Mouse (Mus musculus): ENCODE measurements around the gene Trim71.

Trim71 gene

GRCm38 (mm10) chr9:114560141-114560540 lies 4.0 kb downstream of the Trim71 start:
- DNase-seq (ENCODE audit: inconsistent age in 2 of 2, low spot score in 1 of 2), result no peak

- DNase-seq (ENCODE audit: inconsistent age in 2 of 2, low spot score in 1 of 2), result no peak
Measured at GRCm38 (mm10) chr9:114557086-114557485, 7.1 kb downstream of the Trim71 start.

GRCm38 (mm10) chr9:114556276-114556855 lies 7.8 kb downstream of the Trim71 start:
- DNase-seq (ENCODE audit: inconsistent age in 2 of 2, low spot score in 1 of 2), result no peak

GRCm38 (mm10) chr9:114554355-114554979 lies 9.7 kb downstream of the Trim71 start:
- DNase-seq (ENCODE audit: inconsistent age in 2 of 2, low spot score in 1 of 2), result no peak

GRCm38 (mm10) chr9:114553828-114554227 lies 10.3 kb downstream of the Trim71 start:
- DNase-seq (ENCODE audit: inconsistent age in 2 of 2, low spot score in 1 of 2), result no peak

GRCm38 (mm10) chr9:114550033-114550432 lies 14.1 kb downstream of the Trim71 start:
- no peak for DNase-seq (ENCODE audit: inconsistent age in 2 of 2, low spot score in 1 of 2)

GRCm38 (mm10) chr9:114549117-114549516 lies 15.1 kb downstream of the Trim71 start:
- no peak for DNase-seq (ENCODE audit: inconsistent age in 2 of 2, low spot score in 1 of 2)

GRCm38 (mm10) chr9:114548496-114548895 lies 15.7 kb downstream of the Trim71 start:
- DNase-seq (ENCODE audit: inconsistent age in 2 of 2, low spot score in 1 of 2), result peak in 1 of 2 experiments; percentile 34

- no peak for DNase-seq (ENCODE audit: inconsistent age in 2 of 2, low spot score in 1 of 2)
Measured at GRCm38 (mm10) chr9:114547643-114548077, 16.5 kb downstream of the Trim71 start.

- no peak for DNase-seq (ENCODE audit: inconsistent age in 2 of 2, low spot score in 1 of 2)
Measured at GRCm38 (mm10) chr9:114546765-114547164, 17.4 kb downstream of the Trim71 start.

- no peak for DNase-seq (ENCODE audit: inconsistent age in 2 of 2, low spot score in 1 of 2)
Measured at GRCm38 (mm10) chr9:114544754-114545393, 19.3 kb downstream of the Trim71 start.

- DNase-seq (ENCODE audit: inconsistent age in 2 of 2, low spot score in 1 of 2), result no peak
Measured at GRCm38 (mm10) chr9:114543882-114544753, 20.1 kb downstream of the Trim71 start.

- DNase-seq (ENCODE audit: inconsistent age in 2 of 2, low spot score in 1 of 2), result peak; percentile 8 to 27
Measured at GRCm38 (mm10) chr9:114541279-114541741, 22.9 kb downstream of the Trim71 start.

- DNase-seq (ENCODE audit: inconsistent age in 2 of 2, low spot score in 1 of 2), result peak in 1 of 2 experiments; percentile 26
Measured at GRCm38 (mm10) chr9:114538996-114539563, 25.1 kb downstream of the Trim71 start.

- DNase-seq (ENCODE audit: inconsistent age in 2 of 2, low spot score in 1 of 2), result no peak
Measured at GRCm38 (mm10) chr9:114536628-114537027, 27.5 kb downstream of the Trim71 start.

- no peak for DNase-seq (ENCODE audit: inconsistent age in 2 of 2, low spot score in 1 of 2)
Measured at GRCm38 (mm10) chr9:114534747-114535517, 29.2 kb downstream of the Trim71 start.

GRCm38 (mm10) chr9:114533848-114534247 lies 30.3 kb downstream of the Trim71 start:
- no peak for DNase-seq (ENCODE audit: inconsistent age in 2 of 2, low spot score in 1 of 2)

- DNase-seq (ENCODE audit: inconsistent age in 2 of 2, low spot score in 1 of 2), result no peak
Measured at GRCm38 (mm10) chr9:114531276-114531675, 32.9 kb downstream of the Trim71 start.

- DNase-seq (ENCODE audit: inconsistent age in 2 of 2, low spot score in 1 of 2), result no peak
Measured at GRCm38 (mm10) chr9:114528680-114529048, 35.5 kb downstream of the Trim71 start.

GRCm38 (mm10) chr9:114527992-114528679 lies 36.0 kb downstream of the Trim71 start:
- DNase-seq (ENCODE audit: inconsistent age in 2 of 2, low spot score in 1 of 2), result peak; percentile 17 to 26
